Mouse (Mus musculus): ENCODE data around the gene Gm10382. TPM values are rescaled to one million over a fixed set of nuclear protein-coding genes. Genes with fewer than 3 reads are reported as not detected.
"Not testable (repeated sequence)": the region's sequence is repeated elsewhere in the genome, so short reads cannot be mapped to it uniquely, and the experiment has no call there.

Gene Gm10382
- polyA plus RNA-seq, 1 experiment from 2014 or later = 0.28 TPM

DNA sequence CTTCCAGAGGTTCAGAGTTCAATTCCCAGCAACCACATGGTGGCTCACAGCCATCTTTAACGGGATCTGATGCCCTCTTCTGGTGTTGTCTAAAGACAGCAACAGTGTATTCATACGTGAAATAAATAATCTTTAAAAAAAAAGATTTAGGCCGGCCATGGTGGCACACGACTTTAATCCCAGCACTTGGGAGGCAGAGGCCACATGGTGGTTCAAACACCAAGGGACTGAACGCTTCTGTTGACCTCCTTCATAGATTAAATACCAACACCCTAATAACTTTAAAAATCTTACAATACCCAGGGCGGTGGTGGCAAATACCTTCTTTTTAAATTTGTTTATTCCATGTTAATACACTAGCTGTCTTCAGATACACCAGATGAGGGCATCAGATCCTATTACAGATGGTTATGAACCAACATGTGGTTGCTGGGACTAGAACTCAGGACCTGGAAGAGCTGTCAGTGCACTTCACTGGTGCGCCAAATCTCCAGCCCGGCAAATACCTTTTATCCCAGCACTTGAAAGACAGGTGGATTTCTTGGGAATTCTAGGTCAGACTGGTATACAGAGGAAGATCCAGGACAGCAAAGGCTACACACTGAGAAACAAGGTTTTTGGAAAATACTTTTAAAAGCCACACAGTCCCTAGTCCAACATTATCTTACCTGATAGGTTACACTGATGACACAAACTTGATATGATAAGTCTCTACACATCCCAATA, 3.7 kb upstream of the Gm10382 start:
- no peak overlapping the region for H3K9ac ChIP-seq
- H3K27ac ChIP-seq (ENCODE audit: poor library complexity, severe bottlenecking) = no peak overlapping the region
- 73% methylated on average over 8 of the region's 8 CpGs for WGBS
- no peak for ATAC-seq (ENCODE audit: insufficient number of reproducible peaks, low FRiP score)
- H3K4me2 ChIP-seq = no peak overlapping the region
- peak overlapping the region; percentile 3; the same call in 1 of the 2 replicates for H3K4me3 ChIP-seq
- H3K9me3 ChIP-seq (replicated peaks) = no peaks in the 10 kb centered on the region
- peaks cover 14% of the 10 kb centered on the region for H3K4me1 ChIP-seq (replicated peaks)
- peaks cover 22% of the 10 kb centered on the region for H3K36me3 ChIP-seq
- H3K27me3 ChIP-seq (replicated peaks) = no peaks in the 10 kb centered on the region

DNA sequence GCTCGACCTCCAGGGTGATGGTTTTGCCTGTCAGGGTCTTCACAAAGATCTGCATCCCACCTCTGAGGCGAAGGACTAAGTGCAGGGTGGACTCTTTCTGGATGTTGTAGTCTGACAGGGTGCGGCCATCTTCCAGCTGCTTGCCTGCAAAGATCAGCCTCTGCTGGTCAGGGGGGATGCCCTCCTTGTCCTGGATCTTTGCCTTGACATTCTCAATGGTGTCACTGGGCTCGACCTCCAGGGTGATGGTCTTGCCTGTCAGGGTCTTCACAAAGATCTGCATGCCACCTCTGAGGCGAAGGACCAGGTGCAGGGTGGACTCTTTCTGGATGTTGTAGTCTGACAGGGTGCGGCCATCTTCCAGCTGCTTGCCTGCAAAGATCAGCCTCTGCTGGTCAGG, 1.8 kb upstream of the Gm10382 start:
- peak overlapping the region; percentile 13; the same call in 1 of the 2 replicates for H3K4me2 ChIP-seq
- peaks cover 26% of the 10 kb centered on the region for H3K4me1 ChIP-seq (replicated peaks)
- H3K4me3 ChIP-seq; H3K9ac ChIP-seq; H3K27me3 ChIP-seq (replicated peaks); ATAC-seq (ENCODE audit: insufficient number of reproducible peaks, low FRiP score); H3K9me3 ChIP-seq (replicated peaks); H3K27ac ChIP-seq (ENCODE audit: poor library complexity, severe bottlenecking): not testable (repeated sequence)
- WGBS = 87% methylated on average over 5 of the region's 6 CpGs
- peaks cover 22% of the 10 kb centered on the region for H3K36me3 ChIP-seq

DNA sequence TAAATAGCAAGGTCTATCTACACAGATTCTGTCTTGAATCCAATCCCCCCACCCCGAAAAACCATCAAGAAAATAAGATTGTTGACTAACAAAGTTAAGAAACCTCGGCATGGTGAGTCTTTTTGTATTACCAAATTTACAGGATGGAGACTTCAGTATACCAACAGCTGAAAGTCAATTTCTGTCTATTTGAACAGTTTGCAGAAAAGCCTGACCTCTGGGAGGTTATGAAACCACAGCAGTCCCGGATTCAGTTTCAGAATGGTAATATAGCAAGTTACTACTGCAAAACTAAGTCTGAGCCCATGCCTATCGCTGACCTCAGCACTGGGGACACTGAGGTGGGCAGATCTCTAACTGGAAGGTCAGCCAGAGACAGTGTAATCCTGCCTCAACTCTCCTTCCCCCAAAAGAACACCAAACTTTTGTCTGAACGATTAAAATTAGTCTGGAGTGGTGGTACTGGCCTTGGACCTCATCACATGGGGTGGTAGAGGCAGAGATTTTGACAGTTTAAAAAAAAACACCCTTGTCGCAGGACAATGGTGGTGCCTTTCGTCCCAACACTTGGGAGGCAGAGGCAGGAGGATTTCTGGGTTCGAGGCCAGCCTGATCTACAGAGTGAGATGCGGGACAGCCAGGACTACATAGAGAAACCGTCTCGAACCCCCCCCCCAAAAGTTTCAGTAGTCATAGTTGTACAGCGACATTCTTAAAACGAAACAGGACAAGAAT, 597 bp upstream of the Gm10382 start:
- peak overlapping the region; percentile 87 for H3K4me2 ChIP-seq
- H3K27me3 ChIP-seq (replicated peaks) = no peaks in the 10 kb centered on the region
- ATAC-seq (ENCODE audit: insufficient number of reproducible peaks, low FRiP score) = no peak
- H3K9me3 ChIP-seq (replicated peaks) = no peaks in the 10 kb centered on the region
- H3K27ac ChIP-seq (ENCODE audit: poor library complexity, severe bottlenecking) = peak overlapping the region; percentile 98
- peak overlapping the region; percentile 100 for H3K9ac ChIP-seq
- H3K36me3 ChIP-seq = peaks cover 19% of the 10 kb centered on the region
- H3K4me3 ChIP-seq = peak overlapping the region; percentile 99
- 21% methylated on average over 13 of the region's 13 CpGs for WGBS
- peaks cover 33% of the 10 kb centered on the region for H3K4me1 ChIP-seq (replicated peaks)

DNA sequence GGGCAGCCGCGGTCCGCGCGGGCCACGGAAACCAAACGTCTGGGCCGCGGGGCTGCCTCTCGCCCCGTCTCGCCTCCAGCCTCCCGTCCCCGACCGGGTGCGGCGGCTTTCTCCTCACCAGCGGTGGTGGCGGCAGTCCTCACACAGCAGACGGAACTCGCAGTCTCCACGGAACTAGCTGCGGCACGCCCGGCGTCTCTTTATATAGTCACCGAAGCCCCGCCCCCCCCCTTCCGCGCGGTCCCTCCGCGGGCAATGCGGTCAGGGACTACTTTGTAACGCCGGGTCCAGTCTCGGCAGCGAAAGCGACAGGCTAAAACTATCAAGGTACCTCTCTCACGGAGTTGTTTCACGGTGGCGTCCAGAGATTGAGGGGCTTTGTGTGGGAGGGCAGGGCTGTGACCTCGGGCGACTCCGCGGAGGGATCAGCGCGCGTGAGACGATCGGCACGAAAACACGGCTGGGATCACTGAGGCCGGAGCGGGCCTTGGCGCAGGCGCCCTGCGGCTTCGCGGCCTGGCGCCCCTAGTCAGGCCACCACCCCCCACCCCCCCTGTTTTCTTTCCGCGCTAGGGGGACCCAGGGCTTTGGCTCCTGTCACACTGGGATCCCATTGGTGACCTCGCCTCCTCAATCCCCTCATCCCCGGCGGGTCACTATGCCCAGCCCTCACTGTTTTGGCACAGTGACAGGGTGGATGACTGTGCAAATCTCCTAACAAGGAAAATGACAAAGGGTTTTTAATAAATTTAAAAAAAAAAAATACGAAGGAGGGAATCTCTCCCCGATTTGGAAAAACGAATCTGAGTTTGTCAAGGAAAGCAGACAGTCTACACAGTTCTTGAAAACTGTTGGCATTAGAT, 688 bp downstream of the Gm10382 start, which contains the start of gene Ubc:
Gene Ubc, minus strand, starts transcription at position 624 of the 863 bp plus-strand sequence.
- Histone ChIP-seq H3K9me3 (replicated peaks) (no peaks in the 10 kb centered on the region), H3K36me3 (peaks cover 12% of the 10 kb centered on the region), H3K9ac (peak within 1 kb of the TSS; percentile 100), H3K27me3 (replicated peaks) (no peaks in the 10 kb centered on the region), H3K4me1 (replicated peaks) (peaks cover 42% of the 10 kb centered on the region), H3K4me3 (peak within 1 kb of the TSS; percentile 99), H3K4me2 (peak within 1 kb of the TSS; percentile 87), H3K27ac (ENCODE audit: poor library complexity, severe bottlenecking) (peak within 1 kb of the TSS; percentile 100)
- ATAC-seq (ENCODE audit: insufficient number of reproducible peaks, low FRiP score) = peak; percentile 69
- WGBS = under 1% methylated on average over 69 of the region's 69 CpGs

DNA sequence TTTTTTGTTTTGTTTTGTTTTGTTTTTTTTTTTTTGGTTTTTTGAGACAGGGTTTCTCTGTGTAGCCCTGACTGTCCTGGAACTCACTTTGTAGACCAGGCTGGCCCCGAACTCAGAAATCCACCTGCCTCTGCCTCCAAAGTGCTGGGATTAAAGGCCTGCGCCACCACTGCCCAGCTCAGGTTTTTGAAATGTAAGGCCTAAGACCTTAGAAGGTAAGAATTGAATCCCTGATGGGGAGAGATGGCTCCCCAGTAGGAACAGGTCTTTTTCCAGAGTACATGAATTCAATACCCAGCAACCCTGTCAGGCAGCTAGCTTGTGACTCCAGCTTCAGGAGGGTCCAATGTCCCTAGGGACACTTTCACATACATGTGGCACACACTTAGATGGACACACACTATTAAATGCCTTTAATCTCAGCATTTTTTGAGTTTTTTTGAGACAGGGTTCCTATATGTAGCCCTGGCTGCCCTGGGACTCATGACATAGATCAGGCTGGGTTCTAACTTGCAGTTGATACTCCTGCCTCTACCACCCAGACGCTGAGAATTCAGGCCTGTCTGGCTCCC, 1.9 kb downstream of the Gm10382 start:
- Histone ChIP-seq H3K9ac (no peak overlapping the region), H3K9me3 (replicated peaks) (no peaks in the 10 kb centered on the region), H3K36me3 (peaks cover under 1% of the 10 kb centered on the region), H3K4me2 (no peak overlapping the region), H3K4me3 (no peak overlapping the region), H3K4me1 (replicated peaks) (peaks cover 36% of the 10 kb centered on the region), H3K27me3 (replicated peaks) (no peaks in the 10 kb centered on the region), H3K27ac (ENCODE audit: poor library complexity, severe bottlenecking) (peak overlapping the region; percentile 100)
- no peak for ATAC-seq (ENCODE audit: insufficient number of reproducible peaks, low FRiP score)
- 93% methylated on average over 3 of the region's 3 CpGs for whole genome bisulfite sequencing

DNA sequence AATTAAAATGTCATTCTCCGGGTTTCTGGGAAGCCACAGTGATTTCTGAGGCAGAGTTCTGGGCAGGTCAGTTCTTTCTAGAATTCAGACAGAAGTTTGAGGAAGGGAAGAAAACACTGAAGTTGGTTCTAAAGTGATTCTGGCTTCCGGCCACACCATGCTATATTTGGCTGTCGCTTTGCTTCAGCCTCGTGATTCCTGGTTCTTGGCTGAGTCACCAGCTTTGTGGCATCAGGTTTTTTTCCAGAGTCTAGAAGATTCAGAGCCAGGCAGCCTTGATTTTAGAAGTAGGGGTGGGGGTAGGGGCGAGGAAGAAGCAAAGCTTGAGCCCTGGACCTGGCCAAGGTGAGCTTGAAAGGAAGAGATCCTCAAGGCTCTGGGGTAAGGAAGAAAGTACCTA, 2.5 kb downstream of the Gm10382 start:
- H3K4me1 ChIP-seq (replicated peaks) = peaks cover 35% of the 10 kb centered on the region

DNA sequence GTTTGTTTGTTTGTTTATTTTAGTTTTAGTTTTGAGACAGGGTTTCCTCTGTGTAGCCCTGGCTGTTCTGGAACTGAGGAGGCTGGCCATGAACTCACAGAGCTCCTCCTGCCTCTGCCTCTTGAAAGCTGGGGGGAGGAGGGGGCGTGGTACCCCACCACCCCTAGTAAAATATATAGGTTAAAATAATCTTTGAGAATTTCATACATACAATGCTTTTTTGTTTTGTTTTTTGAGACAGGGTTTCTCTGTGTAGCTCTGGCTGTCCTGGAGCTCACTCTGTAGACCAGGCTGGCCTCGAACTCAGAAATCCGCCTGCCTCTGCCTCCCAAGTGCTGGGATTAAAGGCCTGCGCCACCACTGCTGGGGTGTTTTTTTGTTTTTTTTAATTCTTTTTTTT, 3.1 kb downstream of the Gm10382 start:
- Histone ChIP-seq H3K27ac (ENCODE audit: poor library complexity, severe bottlenecking) (peak overlapping the region; percentile 100), H3K4me1 (replicated peaks) (peaks cover 35% of the 10 kb centered on the region)
- whole genome bisulfite sequencing = 90% methylated on average over 4 of the region's 4 CpGs
- not testable (repeated sequence) for H3K4me2 ChIP-seq; ATAC-seq (ENCODE audit: insufficient number of reproducible peaks, low FRiP score); H3K36me3 ChIP-seq; H3K4me3 ChIP-seq; H3K9ac ChIP-seq; H3K27me3 ChIP-seq (replicated peaks); H3K9me3 ChIP-seq (replicated peaks)

More for the DNA sequence above, 2.5 kb downstream of the Gm10382 start:
- WGBS = 51% methylated on average over 5 of the region's 5 CpGs
- Histone ChIP-seq H3K4me3 (no peak overlapping the region), H3K27me3 (replicated peaks) (no peaks in the 10 kb centered on the region), H3K27ac (ENCODE audit: poor library complexity, severe bottlenecking) (peak overlapping the region; percentile 100), H3K4me2 (no peak overlapping the region), H3K9ac (no peak overlapping the region), H3K9me3 (replicated peaks) (no peaks in the 10 kb centered on the region), H3K36me3 (no peaks in the 10 kb centered on the region)
- no peak for ATAC-seq (ENCODE audit: insufficient number of reproducible peaks, low FRiP score)

DNA sequence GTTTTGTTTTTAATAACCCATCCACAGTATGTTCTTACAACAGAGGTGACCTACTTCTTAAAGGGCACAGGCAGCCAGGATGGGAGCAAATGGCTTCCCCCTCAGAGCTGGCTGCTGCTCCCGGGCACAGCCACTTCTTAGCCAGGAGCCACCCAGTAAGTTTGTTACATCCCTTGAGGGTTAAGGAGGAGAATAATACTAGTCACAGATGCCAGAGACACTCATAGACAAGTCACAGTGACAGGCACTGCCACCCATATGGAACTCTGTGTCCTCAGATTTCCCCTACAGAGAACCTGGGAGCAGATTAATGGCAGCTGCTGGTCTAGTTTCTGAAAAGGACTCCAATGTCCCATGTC, 3.5 kb downstream of the Gm10382 start:
- Histone ChIP-seq H3K4me2 (peak overlapping the region; percentile 65), H3K36me3 (no peaks in the 10 kb centered on the region), H3K4me3 (peak overlapping the region; percentile 34), H3K9ac (peak overlapping the region; percentile 57; the same call in 1 of the 2 replicates), H3K27me3 (replicated peaks) (peaks cover 5% of the 10 kb centered on the region; the same call in 1 of the 2 replicates), H3K27ac (ENCODE audit: poor library complexity, severe bottlenecking) (peak overlapping the region; percentile 100), H3K9me3 (replicated peaks) (no peaks in the 10 kb centered on the region), H3K4me1 (replicated peaks) (peaks cover 35% of the 10 kb centered on the region)
- WGBS = 45% methylated on average over 1 of the region's 1 CpGs
- no peak for ATAC-seq (ENCODE audit: insufficient number of reproducible peaks, low FRiP score)

DNA sequence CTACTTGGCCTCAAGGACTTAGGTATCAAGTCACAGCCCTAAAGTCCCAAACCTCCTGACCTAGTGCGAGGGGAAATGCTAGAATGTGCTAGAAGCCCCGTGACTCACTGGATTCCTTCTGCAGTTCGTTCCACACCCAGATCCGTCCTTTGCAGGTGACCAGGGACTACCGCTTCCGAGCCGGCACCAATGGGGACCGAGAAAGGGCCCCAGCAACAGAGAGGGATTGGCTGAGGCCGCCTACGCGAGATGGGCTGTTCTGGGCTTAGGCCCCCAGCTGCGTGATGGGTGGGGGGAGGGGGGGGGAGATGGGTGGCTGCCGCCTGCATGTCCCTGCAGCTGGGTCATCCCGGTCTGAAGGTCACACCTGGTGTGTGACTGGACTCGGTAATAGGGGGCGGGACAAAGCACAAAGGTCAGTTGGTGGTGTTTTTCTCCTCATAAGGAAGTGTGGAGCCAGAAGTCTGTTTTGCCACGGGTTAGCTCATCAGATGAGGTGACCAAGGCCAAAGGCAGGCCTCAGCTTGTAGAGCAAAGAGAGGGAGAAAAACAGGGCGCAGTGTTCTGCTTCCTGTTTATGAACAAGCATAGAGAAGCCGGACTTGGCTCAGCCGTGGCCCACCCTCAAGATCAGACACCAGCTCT, 4.0 kb downstream of the Gm10382 start:
- WGBS = under 1% methylated on average over 20 of the region's 20 CpGs
- peak overlapping the region; percentile 34 for H3K4me3 ChIP-seq

More for the DNA sequence above, 4.0 kb downstream of the Gm10382 start:
- Histone ChIP-seq H3K27ac (ENCODE audit: poor library complexity, severe bottlenecking) (peak overlapping the region; percentile 100), H3K9ac (peak overlapping the region; percentile 76), H3K27me3 (replicated peaks) (peaks cover 5% of the 10 kb centered on the region; the same call in 1 of the 2 replicates), H3K4me2 (peak overlapping the region; percentile 65), H3K36me3 (no peaks in the 10 kb centered on the region), H3K9me3 (replicated peaks) (no peaks in the 10 kb centered on the region), H3K4me1 (replicated peaks) (peaks cover 35% of the 10 kb centered on the region)
- peak; percentile 92 for ATAC-seq (ENCODE audit: insufficient number of reproducible peaks, low FRiP score)
